Mouse (Mus musculus) MN1 (cell line): ENCODE results near the gene Alox5.
"Not testable (repeated sequence)": the region's sequence is repeated elsewhere in the genome, so short reads cannot be mapped to it uniquely, and the experiment has no call there.

ENCODE experiments used
- DNase-seq: peaks from one replicate; pipeline ENCODE4 v3.0.0-alpha.2; 2016; ENCODE audit warnings: low spot score

Alox5 gene

GRCm38 (mm10) chr6:116460544-116461283 is at the start of gene Alox5:
TSS of gene Alox5 (minus strand) at chr6:116461178.
- DNase-seq: no peak

GRCm38 (mm10) chr6:116506302-116507003 is 45.5 kb upstream of the Alox5 start, which contains the start of gene Olfr212:
TSS of gene Olfr212 (plus strand) at chr6:116506516.
- not testable (repeated sequence) for DNase-seq

GRCm38 (mm10) chr6:116495960-116496359 is 35.0 kb upstream of the Alox5 start:
- no peak for DNase-seq

- no peak for DNase-seq
These were observed 32.8 kb upstream of the Alox5 start for GRCm38 (mm10) chr6:116493742-116494141.

- DNase-seq: no peak
These were observed 27.8 kb upstream of the Alox5 start, which contains the start of gene Olfr211 for GRCm38 (mm10) chr6:116488791-116489190. TSS of gene Olfr211 (plus strand) at chr6:116489091.

GRCm38 (mm10) chr6:116486833-116487232 is 25.9 kb upstream of the Alox5 start:
- no peak for DNase-seq

- no peak for DNase-seq
These were observed 24.1 kb upstream of the Alox5 start for GRCm38 (mm10) chr6:116485081-116485480.

GRCm38 (mm10) chr6:116468081-116468480 is 7.1 kb upstream of the Alox5 start:
- peak; percentile 13 for DNase-seq

GRCm38 (mm10) chr6:116459232-116459631 is 1.7 kb downstream of the Alox5 start:
- DNase-seq: no peak

GRCm38 (mm10) chr6:116458728-116459127 is 2.2 kb downstream of the Alox5 start:
- no peak for DNase-seq

- DNase-seq: no peak
These were observed 4.5 kb downstream of the Alox5 start for GRCm38 (mm10) chr6:116456482-116456881.

GRCm38 (mm10) chr6:116455781-116456180 is 5.2 kb downstream of the Alox5 start:
- no peak for DNase-seq

- DNase-seq: no peak
These were observed 20.1 kb downstream of the Alox5 start for GRCm38 (mm10) chr6:116440849-116441248.

- no peak for DNase-seq
These were observed 20.5 kb downstream of the Alox5 start for GRCm38 (mm10) chr6:116440447-116440846.

- no peak for DNase-seq
These were observed 21.4 kb downstream of the Alox5 start for GRCm38 (mm10) chr6:116439531-116439930.

- no peak for DNase-seq
These were observed 22.1 kb downstream of the Alox5 start for GRCm38 (mm10) chr6:116438864-116439263.

- DNase-seq: peak; percentile 18
These were observed 32.7 kb downstream of the Alox5 start for GRCm38 (mm10) chr6:116428282-116428681.

- DNase-seq: no peak
These were observed 33.4 kb downstream of the Alox5 start for GRCm38 (mm10) chr6:116427552-116427951.

GRCm38 (mm10) chr6:116423664-116424063 is 37.3 kb downstream of the Alox5 start:
- no peak for DNase-seq

- no peak for DNase-seq
These were observed 38.0 kb downstream of the Alox5 start for GRCm38 (mm10) chr6:116422991-116423390.

- no peak for DNase-seq
These were observed 40.7 kb downstream of the Alox5 start for GRCm38 (mm10) chr6:116420271-116420670.

GRCm38 (mm10) chr6:116419699-116420098 is 41.3 kb downstream of the Alox5 start:
- DNase-seq: no peak

- no peak for DNase-seq
These were observed 42.5 kb downstream of the Alox5 start for GRCm38 (mm10) chr6:116418487-116418886.
